Mouse (Mus musculus): ENCODE measurements at regions not wholly inside any gene's neighbourhood (a gene's known extent, or its start where the extent isn't known, plus 50 kb on each side); places are given as distances from the start of the nearest gene placed in this dataset.

DNA sequence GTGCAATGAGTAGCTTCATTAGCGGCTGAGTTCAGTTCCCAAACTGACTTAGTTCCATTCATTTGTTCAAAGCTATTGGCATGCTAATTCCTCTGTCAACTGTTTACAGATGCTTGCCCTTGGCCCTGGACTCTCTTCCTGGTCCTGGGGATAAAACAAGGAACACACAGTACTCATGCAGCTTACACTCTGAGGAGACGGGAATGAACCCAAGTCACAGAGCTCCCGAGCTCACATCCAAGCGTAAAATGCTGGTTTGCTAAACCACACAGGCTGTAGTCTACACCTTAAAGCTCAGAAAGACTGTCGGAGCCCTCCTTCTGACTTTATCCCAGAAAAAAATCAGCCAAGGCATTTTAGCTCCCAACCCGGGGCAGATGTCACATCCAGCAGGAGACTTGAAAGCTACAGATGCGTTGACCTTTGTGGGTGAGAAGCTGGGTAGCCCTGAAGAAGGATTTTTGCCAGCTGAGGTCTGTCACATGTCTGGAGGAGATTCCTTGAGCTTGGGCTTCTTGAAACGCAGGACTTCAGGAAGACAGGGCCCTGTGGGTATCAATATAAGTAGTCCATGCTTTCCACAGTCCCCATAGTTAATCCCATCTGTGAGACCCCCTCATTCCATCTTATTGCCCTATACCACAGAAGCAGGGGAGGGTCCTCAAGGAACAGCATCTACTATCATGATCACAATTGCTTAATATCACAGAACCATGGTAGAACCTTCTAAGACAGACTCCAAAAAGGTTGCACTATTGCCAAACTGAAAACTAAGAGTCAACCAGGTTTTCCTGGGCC, 162.7 kb upstream of the Irf2bp2 start:
- DNase-seq: no peak

GRCm38 (mm10) chr8:126755669-126756068, 161.9 kb upstream of the Irf2bp2 start:
- intact Hi-C loops (cut with DNase I): no loop called here
- no peak for DNase-seq

More for the DNA sequence above, 162.7 kb upstream of the Irf2bp2 start:
- intact Hi-C loops (cut with DNase I): no loop called here

DNA sequence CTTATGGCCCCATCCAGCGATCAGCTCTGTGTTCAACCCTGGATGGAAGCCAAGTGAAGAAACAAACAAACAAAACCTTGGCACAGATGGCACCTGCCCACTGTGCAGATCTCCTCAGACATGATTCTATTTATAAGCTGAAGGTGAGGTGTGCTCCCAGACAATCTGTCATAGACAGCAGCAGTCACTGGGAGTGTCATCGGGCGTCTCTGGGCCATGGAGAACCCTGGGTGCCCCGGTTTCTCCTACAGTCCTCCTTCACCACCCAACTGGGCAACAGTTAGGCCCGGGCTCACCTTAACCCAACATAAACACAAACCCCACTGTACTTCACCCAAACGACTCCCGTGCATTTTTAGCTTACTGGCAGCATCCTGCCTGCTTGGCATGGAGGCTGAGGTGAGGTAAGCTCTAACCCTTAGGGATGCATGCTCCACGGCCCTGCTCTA, 160.6 kb upstream of the Irf2bp2 start:
- intact Hi-C loops (cut with DNase I): no loop called here
- no peak for DNase-seq

GRCm38 (mm10) chr8:126753059-126753855, 159.5 kb upstream of the Irf2bp2 start:
- intact Hi-C loops (cut with DNase I): no loop called here
- DNase-seq: no peak

DNA sequence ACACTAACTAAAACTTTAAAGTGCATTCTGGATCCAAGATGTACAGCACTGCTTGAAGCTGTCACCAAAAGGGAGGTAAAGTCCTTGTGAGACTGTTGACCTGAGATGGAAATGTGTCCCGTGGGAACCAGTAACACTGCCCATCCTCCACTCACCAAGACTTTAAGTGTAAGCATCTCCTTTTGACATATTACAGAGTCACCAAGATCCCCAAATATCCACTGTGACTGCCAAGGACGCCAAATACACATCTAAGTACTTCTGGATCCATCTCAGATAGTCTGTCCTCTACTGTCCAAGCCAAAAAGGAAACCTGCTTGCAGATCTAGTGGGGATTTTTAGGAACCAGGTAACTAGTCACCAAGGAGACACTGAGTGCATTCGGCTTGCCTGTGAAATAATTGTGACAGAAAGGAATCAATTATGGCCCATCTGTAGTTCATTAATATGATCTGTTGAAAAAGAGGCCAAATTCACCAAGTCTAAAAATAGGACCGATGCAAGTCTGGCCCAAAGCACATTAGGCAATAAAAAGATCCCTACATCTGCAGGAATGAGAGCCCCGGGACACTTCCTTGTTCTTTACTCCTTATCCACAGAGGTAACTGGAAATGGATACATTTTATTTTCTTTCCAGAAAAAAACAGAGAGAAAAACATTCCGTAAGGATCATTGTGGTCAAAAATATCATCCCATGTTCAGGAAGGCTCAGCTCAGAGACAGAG, 157.8 kb upstream of the Irf2bp2 start:
- intact Hi-C loops (cut with DNase I): no loop called here
- no peak for DNase-seq

DNA sequence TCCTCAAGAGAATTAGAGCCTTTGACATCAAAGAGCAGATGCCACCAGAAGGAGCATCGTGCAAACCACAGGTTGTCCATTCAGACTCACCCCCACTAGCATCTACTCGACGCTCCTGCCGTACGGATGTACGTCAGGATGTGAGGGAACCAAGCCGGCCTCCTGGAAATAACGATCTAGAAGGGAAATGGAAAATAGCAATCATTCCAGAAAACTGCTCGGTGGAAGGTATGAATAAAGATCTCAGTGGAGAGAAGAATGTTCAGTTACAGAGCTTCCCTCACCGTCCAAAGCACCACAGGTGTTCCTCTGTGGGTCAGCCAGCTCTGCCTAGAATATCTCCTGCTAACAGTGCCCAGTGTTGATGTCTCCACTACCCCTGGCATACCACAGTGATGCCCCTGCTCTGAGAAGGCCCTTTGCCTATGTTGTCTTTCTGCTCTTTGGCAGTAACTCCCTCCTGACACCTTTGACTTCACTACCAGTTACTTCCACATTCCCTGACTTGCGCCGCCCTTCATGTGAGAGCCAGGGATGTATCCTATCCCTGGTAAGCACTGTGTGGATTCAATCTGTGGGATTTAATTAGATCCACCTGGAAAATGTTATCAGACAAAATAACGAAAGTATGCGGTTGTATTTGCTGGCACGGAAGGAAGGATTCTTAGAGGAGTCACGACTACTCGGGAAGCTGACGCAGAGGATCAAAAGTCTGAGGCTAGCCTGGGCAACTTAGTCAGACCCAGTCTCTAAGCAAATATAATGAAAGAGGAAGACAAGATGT, 152.4 kb upstream of the Irf2bp2 start:
- DNase-seq: no peak
- intact Hi-C loops (cut with DNase I): no loop called here

DNA sequence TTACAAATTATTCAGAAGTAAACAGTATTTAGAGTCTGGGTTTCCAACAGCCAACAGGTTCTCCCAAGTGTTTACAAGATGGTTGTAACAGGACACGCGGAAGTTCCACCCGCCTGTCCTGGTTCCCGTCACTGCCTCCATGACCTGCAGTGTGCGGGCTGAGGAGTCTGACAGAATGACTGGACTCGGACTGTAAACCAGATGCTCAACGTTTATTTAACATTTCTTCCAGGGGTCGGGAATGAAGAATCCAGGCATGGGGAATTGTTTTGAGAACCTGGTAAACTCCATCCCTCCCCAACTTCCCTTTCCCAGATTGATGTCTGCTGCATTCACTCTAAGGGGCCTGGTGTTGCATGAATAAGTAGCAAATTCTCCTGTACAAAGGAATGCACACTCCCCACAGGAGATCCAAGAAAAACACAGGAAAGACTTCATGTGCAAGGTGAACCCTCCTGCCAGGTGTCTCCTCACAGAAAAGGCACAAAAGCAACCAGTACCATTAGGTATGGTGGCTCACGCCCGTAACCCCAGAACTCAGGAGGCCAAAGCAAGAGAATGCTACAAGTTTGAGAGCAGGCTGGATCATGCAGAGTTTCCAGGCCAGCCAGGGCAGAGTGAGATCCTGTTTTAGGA, 151.1 kb upstream of the Irf2bp2 start:
- DNase-seq: no peak
- intact Hi-C loops (cut with DNase I): no loop called here

DNA sequence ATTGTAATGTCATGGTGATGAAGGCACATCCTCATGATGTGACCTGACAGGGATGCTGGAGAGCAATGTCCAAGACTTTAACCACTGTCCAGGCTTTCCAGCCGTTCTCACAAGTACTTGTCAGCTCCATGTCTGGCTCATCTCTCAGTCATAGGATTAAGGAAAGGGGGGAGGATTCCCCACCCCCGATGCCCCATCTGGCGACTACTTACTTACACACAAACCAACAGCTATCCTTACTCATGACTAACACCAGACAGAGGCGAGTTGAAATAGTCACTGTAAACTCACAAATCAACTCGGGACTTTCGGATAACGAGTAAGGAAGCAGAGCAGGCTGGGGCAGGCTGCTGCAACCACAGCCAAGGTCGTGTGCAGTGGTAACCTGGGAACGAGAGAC, 149.5 kb upstream of the Irf2bp2 start:
- intact Hi-C loops (cut with DNase I): no loop called here
- no peak for DNase-seq

DNA sequence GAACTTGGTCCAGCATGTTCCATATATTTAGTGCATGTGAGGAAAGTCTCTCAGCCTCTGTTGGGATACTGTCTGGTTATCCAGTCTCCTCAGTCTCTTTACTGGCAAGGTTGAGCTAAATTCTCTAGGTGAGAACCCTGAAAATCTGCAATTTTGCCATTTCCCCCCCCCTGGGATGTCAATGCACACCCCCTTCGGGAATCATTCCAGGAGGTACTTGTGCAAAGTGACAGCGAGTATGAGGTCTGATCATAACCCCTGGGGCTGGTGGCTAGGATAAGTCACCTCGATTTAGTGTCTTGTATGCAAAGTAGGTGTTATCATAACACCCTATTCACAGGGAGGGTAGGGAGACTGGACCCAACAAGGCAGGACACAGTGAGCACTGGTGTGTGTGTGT, 148.3 kb upstream of the Irf2bp2 start:
- intact Hi-C loops (cut with DNase I): no loop called here
- no peak for DNase-seq

GRCm38 (mm10) chr8:126741031-126741430, 147.2 kb upstream of the Irf2bp2 start:
- intact Hi-C loops (cut with DNase I): loop anchor here (2.0 kb wide), 1 partner anchor 146 kb away; no protein-coding TSS in a partner anchor
- DNase-seq: no peak

- DNase-seq: no peak
- intact Hi-C loops (cut with DNase I): loop anchor here (2.0 to 5.0 kb wide), 3 partner anchors 48 to 222 kb away; no protein-coding TSS in a partner anchor
Measured at GRCm38 (mm10) chr8:126739768-126740167, 146.0 kb upstream of the Irf2bp2 start.

DNA sequence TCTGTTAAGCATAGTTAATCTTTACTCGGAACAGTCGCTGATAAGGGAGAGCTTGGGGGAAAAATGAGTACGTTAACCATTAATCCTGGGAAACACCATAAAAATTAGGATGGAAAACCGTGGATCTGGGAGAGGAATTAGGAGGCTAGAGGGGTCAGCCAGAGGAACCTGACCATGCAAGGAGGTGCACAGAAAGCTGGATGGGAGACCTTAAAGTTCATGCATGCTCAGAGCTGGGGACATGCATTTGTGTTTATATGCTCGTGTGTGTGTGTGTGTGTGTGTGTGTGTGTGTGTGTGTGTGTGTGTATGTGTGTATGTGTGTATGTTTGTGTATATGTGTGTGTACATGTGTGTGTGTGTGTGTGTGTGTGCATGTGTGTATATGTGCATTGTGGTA, 143.2 kb upstream of the Irf2bp2 start:
- intact Hi-C loops (cut with DNase I): loop anchor here (2.0 to 5.0 kb wide), 4 partner anchors 50 to 220 kb away; no protein-coding TSS in a partner anchor
- no peak for DNase-seq

GRCm38 (mm10) chr8:126736441-126736962, 142.7 kb upstream of the Irf2bp2 start:
- intact Hi-C loops (cut with DNase I): loop anchor here (1.0 to 5.0 kb wide), 9 partner anchors 51 to 239 kb away; no protein-coding TSS in a partner anchor
- DNase-seq: peak; percentile 89 to 94

- intact Hi-C loops (cut with DNase I): loop anchor here (1.0 to 5.0 kb wide), 9 partner anchors 52 to 238 kb away; no protein-coding TSS in a partner anchor
- peak; percentile 98 for DNase-seq
Measured at GRCm38 (mm10) chr8:126735488-126736440, 142.0 kb upstream of the Irf2bp2 start.

DNA sequence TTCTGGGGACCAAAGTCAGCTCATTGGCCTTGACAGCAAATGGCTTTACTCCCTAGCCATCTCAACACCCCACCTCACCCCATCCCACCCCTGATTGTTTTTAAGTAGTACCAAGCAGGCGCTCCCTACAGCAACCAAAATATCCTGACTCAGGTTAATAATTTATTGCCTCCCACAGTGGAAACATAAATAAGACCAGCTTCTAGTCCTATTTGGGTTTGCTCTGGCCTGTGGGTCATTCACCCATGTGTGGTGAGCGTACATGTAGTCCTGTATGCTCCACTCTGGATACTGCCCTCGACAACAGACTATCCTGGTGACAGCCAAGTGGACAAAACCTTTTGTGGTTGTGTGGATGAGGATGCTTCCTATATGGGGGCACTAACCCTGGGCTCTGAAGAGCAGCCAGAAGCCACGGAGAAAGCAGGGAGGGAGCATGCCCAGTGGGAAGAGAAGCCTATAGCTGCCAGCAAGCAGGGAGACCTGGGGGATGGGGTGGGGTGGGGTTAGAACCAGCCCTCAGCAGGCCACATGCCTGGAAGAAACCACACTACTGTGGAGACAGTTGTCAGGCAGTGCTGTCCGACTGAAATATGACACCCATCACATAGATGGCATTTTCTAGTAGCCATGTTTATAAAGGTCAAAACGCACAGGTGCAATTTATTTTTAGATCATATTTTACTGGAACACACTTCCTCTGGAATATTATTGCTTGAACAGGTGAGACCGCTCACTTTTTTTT, 141.1 kb upstream of the Irf2bp2 start:
- intact Hi-C loops (cut with DNase I): loop anchor here (5.0 kb wide), 2 partner anchors 52 to 218 kb away; no protein-coding TSS in a partner anchor
- peak; percentile 44 to 46 for DNase-seq

- DNase-seq: no peak
- intact Hi-C loops (cut with DNase I): no loop called here
Measured at GRCm38 (mm10) chr8:126733779-126734178, 140.0 kb upstream of the Irf2bp2 start.

- no peak for DNase-seq
- intact Hi-C loops (cut with DNase I): no loop called here
Measured at GRCm38 (mm10) chr8:126733307-126733706, 139.5 kb upstream of the Irf2bp2 start.
